Mouse (Mus musculus) bone marrow, adult 2 months (tissue): ENCODE data around the gene Itgb3.

Experiments
- CTCF ChIP-seq: fragments of 200-500 bp; IDR thresholded peaks from 2 replicates; pipeline ENCODE4 v1.5.1; 2011; ENCODE audit warnings: low read length, control low read depth; ENCODE audit not compliant: control insufficient read depth, insufficient read depth
- POLR2A ChIP-seq: fragments of 200-500 bp; IDR thresholded peaks from 2 replicates; pipeline ENCODE4 v1.6.1; 2011; ENCODE audit warnings: low read depth, mild to moderate bottlenecking, control low read depth, low read length, borderline replicate concordance; ENCODE audit not compliant: control insufficient read depth

DNA sequence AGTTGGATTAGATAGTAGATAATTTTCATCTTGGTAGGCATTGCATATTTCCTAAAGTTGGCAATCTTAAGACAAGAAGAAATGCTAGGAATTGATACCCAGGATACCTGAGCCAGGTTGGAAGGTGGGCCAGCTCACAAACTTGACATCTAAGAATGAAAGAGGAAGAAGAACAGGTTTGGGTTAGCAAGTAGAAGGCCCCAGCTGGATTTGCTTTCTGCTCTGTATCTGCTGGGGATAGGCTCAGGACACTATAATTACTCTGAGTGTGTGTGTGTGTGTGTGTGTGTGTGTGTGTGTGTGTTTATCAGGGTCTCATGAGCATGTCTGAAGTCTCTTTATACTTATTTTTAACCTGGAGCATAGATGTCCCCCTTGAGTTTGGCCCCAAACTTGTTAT is 18.8 kb downstream of the Itgb3 start:
- TF ChIP-seq CTCF (no peak), POLR2A (no peak)
